Mouse (Mus musculus) kidney, postnatal 25 days (tissue): ENCODE results near the gene Dglucy.

Experiments
- DNase-seq, 2 experiments: peaks; one replicate each; pipeline ENCODE4 v3.0.0; 2021; ENCODE audit warnings: mixed read lengths in 2 of 2

Gene Dglucy

GRCm38 (mm10) chr12:100843171-100843570 is 64.3 kb downstream of the Dglucy start:
- DNase-seq: no peak

- no peak for DNase-seq
Observed at GRCm38 (mm10) chr12:100844546-100844945, 65.7 kb downstream of the Dglucy start.

GRCm38 (mm10) chr12:100845829-100846228 is 67.0 kb downstream of the Dglucy start:
- DNase-seq: no peak

- DNase-seq: peak in 1 of 2 experiments; percentile 22
Observed at GRCm38 (mm10) chr12:100846566-100846965, 67.7 kb downstream of the Dglucy start.

GRCm38 (mm10) chr12:100847437-100848080 is 68.7 kb downstream of the Dglucy start:
- peak in 1 of 2 experiments; percentile 5 for DNase-seq

- peak; percentile 45 to 50 for DNase-seq
Observed at GRCm38 (mm10) chr12:100849421-100850138, 70.7 kb downstream of the Dglucy start.

- no peak for DNase-seq
Observed at GRCm38 (mm10) chr12:100852370-100852769, 73.5 kb downstream of the Dglucy start.

- DNase-seq: no peak
Observed at GRCm38 (mm10) chr12:100856337-100856736, 77.5 kb downstream of the Dglucy start.

GRCm38 (mm10) chr12:100857791-100858190 is 78.9 kb downstream of the Dglucy start:
- peak; percentile 70 to 89 for DNase-seq

GRCm38 (mm10) chr12:100862272-100862671 is 83.4 kb downstream of the Dglucy start:
- DNase-seq: no peak

GRCm38 (mm10) chr12:100862856-100863446 is 84.1 kb downstream of the Dglucy start:
- DNase-seq: peak; percentile 73 to 83

- no peak for DNase-seq
Observed at GRCm38 (mm10) chr12:100865072-100865471, 86.2 kb downstream of the Dglucy start.

GRCm38 (mm10) chr12:100865509-100866078 is 86.7 kb downstream of the Dglucy start:
- no peak for DNase-seq

GRCm38 (mm10) chr12:100867097-100867496 is 88.2 kb downstream of the Dglucy start:
- DNase-seq: no peak

- no peak for DNase-seq
Observed at GRCm38 (mm10) chr12:100868049-100868622, 89.3 kb downstream of the Dglucy start.

GRCm38 (mm10) chr12:100871234-100871633 is 92.4 kb downstream of the Dglucy start:
- no peak for DNase-seq

- DNase-seq: no peak
Observed at GRCm38 (mm10) chr12:100871841-100872240, 93.0 kb downstream of the Dglucy start.

- no peak for DNase-seq
Observed at GRCm38 (mm10) chr12:100873612-100874011, 94.8 kb downstream of the Dglucy start.

GRCm38 (mm10) chr12:100875553-100875952 is 96.7 kb downstream of the Dglucy start:
- DNase-seq: no peak

- DNase-seq: no peak
Observed at GRCm38 (mm10) chr12:100875960-100876359, 97.1 kb downstream of the Dglucy start.

- DNase-seq: no peak
Observed at GRCm38 (mm10) chr12:100877936-100878335, 99.1 kb downstream of the Dglucy start.

GRCm38 (mm10) chr12:100878556-100878955 is 99.7 kb downstream of the Dglucy start:
- no peak for DNase-seq

GRCm38 (mm10) chr12:100883168-100883567 is 104.3 kb downstream of the Dglucy start:
- DNase-seq: no peak
